Mouse (Mus musculus) hindbrain, embryonic 15.5 days (tissue): Measurements from ENCODE around the gene Dnm1. TPM values are rescaled to one million over a fixed set of nuclear protein-coding genes. Genes with fewer than 3 reads are reported as not detected.
"Not testable (repeated sequence)": the region's sequence is repeated elsewhere in the genome, so short reads cannot be mapped to it uniquely, and the experiment has no call there.

ENCODE experiments used
- ATAC-seq: fragments of 200-750 bp; cut with Nextera tagmentation; 2 replicates; pipeline ENCODE4 v1.8.0; 2017; ENCODE audit warnings: low read depth, moderate number of reproducible peaks, moderate TSS enrichment; ENCODE audit not compliant: low FRiP score
- H3K27ac ChIP-seq: fragments of 300-500 bp; sonication (generic); replicated peaks from 2 replicates; pipeline ENCODE4 v1.5.1; 2015; ENCODE audit warnings: mild to moderate bottlenecking, inconsistent platforms
- H3K27me3 ChIP-seq: fragments of 300-500 bp; sonication (generic); 2 replicates; pipeline ENCODE4 v1.6.1; 2015; ENCODE audit warnings: control low read depth, inconsistent platforms
- H3K36me3 ChIP-seq: fragments of 300-500 bp; sonication (generic); 2 replicates; pipeline ENCODE4 v1.6.1; 2015; ENCODE audit warnings: control low read depth, inconsistent platforms
- H3K4me1 ChIP-seq: fragments of 300-500 bp; sonication (generic); replicated peaks from 2 replicates; pipeline ENCODE4 v1.6.1; 2015; ENCODE audit warnings: control low read depth, inconsistent platforms
- H3K4me2 ChIP-seq: fragments of 300-500 bp; sonication (generic); 2 replicates; pipeline ENCODE4 v1.6.1; 2015; ENCODE audit warnings: moderate library complexity, mild to moderate bottlenecking, inconsistent platforms
- H3K4me3 ChIP-seq: fragments of 300-500 bp; sonication (generic); 2 replicates; pipeline ENCODE4 v1.5.1; 2015; ENCODE audit warnings: mild to moderate bottlenecking, inconsistent platforms
- H3K9ac ChIP-seq: fragments of 300-500 bp; sonication (generic); 2 replicates; pipeline ENCODE4 v1.6.1; 2015; ENCODE audit warnings: inconsistent platforms
- H3K9me3 ChIP-seq: fragments of 300-500 bp; sonication (generic); 2 replicates; pipeline ENCODE4 v1.6.1; 2016; ENCODE audit warnings: control low read depth, inconsistent platforms
- WGBS: fragments of 180-500 bp; shearing (Covaris S2); methylation state at CpG from one replicate; pipeline ENCODE4 v1.1.7; 2015; 5-methylcytosine and 5-hydroxymethylcytosine counted together
- polyA plus RNA-seq: library from polyadenylated mRNA; unstranded; fragments of >200 nt; fragmentation: Nextera tagmentation; extraction: Ambion mirVana; gene quantifications from 2 replicates; pipeline ENCODE4 v1.2.1, GENCODE M21; 2015

The Dnm1 gene
- polyA plus RNA-seq, 1 experiment from 2014 or later: 86.0 TPM

DNA sequence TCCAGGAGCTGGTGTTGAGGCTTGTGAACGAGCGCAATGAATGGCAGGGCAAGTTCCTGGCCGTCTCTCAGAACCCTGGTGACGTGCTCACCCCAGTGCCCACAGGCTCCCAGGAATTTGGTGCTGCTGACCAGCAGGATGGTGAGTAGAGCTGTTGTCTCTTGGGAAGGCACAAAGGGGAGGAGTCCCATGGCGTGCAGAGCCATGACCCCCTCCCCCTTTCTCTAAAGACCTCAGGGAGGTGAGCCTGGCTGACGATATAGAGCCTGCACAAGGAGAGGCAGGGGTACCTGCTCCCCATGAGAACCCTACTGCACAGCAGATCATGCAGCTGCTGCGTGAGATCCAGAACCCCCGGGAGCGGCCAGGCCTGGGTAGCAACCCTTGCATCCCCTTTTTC is 47.0 kb downstream of the Dnm1 start:
- Histone ChIP-seq H3K4me2 (no peak overlapping the region), H3K27ac (no peak overlapping the region), H3K36me3 (peaks cover 79% of the 10 kb centered on the region), H3K27me3 (no peaks in the 10 kb centered on the region), H3K4me1 (0 out of 2 replicates have a peak, but pooled peaks cover 2% of the 10 kb centered on the region), H3K4me3 (no peak overlapping the region), H3K9me3 (no peaks in the 10 kb centered on the region), H3K9ac (no peak overlapping the region)
- ATAC-seq: no peak
- 80% methylated on average over 9 of the region's 9 CpGs for WGBS

DNA sequence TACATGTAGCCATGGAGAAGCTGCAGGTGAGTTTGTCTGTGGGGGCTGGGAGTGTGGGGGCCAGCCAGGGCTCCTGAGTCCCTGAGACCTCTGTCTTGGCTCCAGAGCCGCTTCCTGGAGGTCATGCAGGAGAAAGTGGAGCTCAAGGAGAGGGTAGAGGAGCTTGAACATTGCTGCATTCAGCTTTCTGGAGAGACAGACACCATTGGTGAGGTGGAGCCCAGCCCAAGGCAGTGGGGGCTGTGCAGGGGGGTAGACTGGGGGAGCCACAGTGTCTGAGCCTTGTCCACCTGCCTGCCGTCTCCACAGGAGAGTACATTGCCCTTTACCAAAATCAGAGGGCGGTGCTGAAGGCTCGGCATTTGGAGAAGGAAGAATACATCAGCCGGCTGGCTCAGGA is 47.5 kb downstream of the Dnm1 start:
- ATAC-seq: no peak
- Histone ChIP-seq H3K4me1 (0 out of 2 replicates have a peak, but pooled peaks cover 1% of the 10 kb centered on the region), H3K4me2 (no peak overlapping the region), H3K9ac (no peak overlapping the region), H3K36me3 (peaks cover 80% of the 10 kb centered on the region), H3K27ac (no peak overlapping the region), H3K4me3 (no peak overlapping the region), H3K9me3 (no peaks in the 10 kb centered on the region), H3K27me3 (no peaks in the 10 kb centered on the region)
- WGBS: 91% methylated on average over 5 of the region's 5 CpGs

DNA sequence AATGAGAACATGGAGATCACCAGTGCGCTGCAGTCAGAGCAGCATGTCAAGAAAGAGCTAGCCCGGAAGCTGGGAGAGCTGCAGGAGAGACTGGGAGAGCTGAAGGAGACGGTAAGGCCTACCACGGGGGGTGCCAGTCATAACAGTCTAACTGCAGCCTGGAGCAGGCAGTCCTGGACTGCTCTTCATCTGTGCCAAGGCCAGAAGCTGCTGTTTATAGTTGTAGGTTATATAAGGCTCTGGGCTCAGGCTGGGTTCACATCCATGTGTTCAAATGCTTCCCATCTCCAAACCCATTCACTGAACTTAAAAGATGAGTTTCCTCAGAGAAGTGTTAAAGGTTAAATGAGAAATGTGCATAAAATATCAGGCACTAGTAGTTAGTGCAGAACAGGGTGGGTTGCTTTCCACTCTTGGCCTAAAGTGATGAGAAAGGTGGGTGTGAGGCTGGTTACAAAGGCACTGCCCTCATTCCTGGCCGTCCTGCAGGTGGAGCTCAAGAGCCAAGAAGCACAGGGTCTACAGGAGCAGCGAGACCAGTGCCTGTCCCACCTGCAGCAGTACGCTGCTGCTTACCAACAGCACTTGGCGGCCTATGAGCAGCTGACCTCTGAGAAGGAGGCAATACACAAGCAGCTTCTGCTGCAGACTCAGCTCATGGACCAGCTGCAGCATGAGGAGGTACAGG is 48.8 kb downstream of the Dnm1 start:
- Histone ChIP-seq H3K9ac (no peak overlapping the region), H3K9me3 (no peaks in the 10 kb centered on the region), H3K4me1 (no peaks in the 10 kb centered on the region), H3K4me2 (no peak overlapping the region), H3K4me3 (no peak overlapping the region), H3K27ac (no peak overlapping the region), H3K36me3 (peaks cover 75% of the 10 kb centered on the region), H3K27me3 (no peaks in the 10 kb centered on the region)
- 0 out of 2 replicates have a peak, but pooled peaks have one; percentile 23 for ATAC-seq
- WGBS: 57% methylated on average over 8 of the region's 8 CpGs

DNA sequence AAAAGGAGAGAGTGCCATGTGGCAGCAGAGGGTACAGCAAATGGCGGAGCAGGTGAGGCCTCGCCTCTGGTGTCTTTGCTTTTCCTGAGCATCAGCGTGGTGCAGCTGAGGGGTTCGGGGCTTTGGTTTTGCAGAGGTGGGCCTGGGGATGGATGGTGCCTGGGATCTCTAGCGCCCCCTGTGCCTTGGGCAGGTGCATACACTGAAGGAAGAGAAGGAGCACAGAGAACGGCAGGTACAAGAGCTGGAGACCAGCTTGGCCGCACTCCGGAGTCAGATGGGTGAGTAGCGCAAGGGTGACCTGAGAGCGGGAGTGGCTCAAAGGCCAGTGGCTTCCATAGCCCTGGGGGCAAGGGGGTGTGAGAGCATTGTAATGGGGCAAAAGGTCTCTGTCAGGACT is 50.2 kb downstream of the Dnm1 start:
- Histone ChIP-seq H3K4me1 (no peaks in the 10 kb centered on the region), H3K4me2 (no peak overlapping the region), H3K27ac (no peak overlapping the region), H3K27me3 (no peaks in the 10 kb centered on the region), H3K9me3 (no peaks in the 10 kb centered on the region), H3K4me3 (no peak overlapping the region), H3K9ac (no peak overlapping the region), H3K36me3 (peaks cover 78% of the 10 kb centered on the region)
- ATAC-seq: no peak
- WGBS: 92% methylated on average over 10 of the region's 10 CpGs

DNA sequence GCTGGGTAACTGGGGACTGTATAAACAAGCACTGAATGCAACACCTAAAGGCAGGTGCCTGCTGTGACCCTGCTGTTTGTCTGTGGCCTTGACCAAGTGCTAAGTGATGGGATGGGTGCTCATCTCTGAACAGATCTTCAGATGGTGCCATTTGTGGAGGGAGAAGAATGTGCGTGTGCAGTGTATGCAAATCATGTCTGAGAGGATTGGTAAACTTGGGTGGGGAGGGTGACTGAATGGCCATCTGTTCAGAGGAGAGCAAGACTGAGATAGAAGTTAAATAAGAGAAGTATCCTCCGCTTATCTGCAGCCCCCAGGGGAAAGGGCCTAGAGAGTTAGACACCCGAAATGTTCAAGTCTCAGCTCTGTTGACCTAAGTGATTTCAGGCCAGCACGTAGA is 53.7 kb downstream of the Dnm1 start:
- Histone ChIP-seq H3K27ac (no peak overlapping the region), H3K4me1 (no peaks in the 10 kb centered on the region), H3K27me3 (no peaks in the 10 kb centered on the region), H3K36me3 (peaks cover 69% of the 10 kb centered on the region), H3K9ac (no peak overlapping the region), H3K9me3 (no peaks in the 10 kb centered on the region), H3K4me2 (no peak overlapping the region), H3K4me3 (no peak overlapping the region)
- 91% methylated on average over 4 of the region's 4 CpGs for WGBS
- no peak for ATAC-seq

DNA sequence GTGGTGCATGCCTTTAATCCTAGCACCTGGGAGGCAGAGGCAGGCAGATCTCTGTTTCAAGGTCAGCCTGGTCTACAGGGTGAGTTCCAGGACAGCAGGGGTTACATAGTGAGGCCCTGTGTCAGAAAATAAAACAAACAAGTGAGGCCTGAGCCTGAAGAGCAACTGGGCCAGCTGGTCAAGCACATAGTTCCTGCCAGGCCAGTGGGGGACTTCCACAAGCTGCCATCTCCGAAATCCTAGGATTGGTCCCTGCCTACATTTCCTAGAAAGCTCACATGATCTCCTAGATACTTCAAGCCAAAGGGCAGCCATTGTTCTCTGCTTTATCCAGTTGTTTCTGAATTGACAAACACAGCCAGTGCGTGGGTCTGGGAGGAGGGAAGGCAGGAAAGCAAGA is 57.3 kb downstream of the Dnm1 start:
- not testable (repeated sequence) for ATAC-seq, H3K4me1 ChIP-seq, H3K4me2 ChIP-seq, H3K4me3 ChIP-seq, H3K9me3 ChIP-seq, H3K27ac ChIP-seq, H3K27me3 ChIP-seq, H3K9ac ChIP-seq
- H3K36me3 ChIP-seq: peaks cover 38% of the 10 kb centered on the region
- 93% methylated on average over 2 of the region's 2 CpGs for WGBS

DNA sequence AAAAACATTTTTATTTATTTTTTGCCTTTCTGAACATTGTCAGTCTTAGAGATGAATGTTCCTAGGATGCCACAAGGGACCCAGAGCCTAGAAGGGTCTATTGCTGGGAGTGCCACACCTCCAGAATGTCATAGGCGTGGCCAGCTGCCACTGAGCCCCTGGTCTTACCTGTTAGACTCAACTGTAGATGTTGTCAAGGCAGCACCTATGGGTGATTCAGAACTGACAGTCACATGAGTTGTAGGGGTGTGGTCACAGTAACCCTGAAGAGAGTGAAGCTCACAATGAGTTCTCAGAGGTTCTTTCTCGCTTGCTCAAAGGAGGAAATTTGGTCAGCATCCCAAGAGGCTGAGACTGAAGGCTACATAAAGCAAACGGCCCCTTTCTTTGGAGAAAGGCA is 57.9 kb downstream of the Dnm1 start:
- Histone ChIP-seq H3K4me3 (no peak overlapping the region), H3K9ac (no peak overlapping the region), H3K27me3 (no peaks in the 10 kb centered on the region), H3K36me3 (peaks cover 35% of the 10 kb centered on the region), H3K4me1 (no peaks in the 10 kb centered on the region), H3K27ac (no peak overlapping the region), H3K4me2 (no peak overlapping the region), H3K9me3 (no peaks in the 10 kb centered on the region)
- ATAC-seq: no peak
- 87% methylated on average over 3 of the region's 3 CpGs for WGBS

DNA sequence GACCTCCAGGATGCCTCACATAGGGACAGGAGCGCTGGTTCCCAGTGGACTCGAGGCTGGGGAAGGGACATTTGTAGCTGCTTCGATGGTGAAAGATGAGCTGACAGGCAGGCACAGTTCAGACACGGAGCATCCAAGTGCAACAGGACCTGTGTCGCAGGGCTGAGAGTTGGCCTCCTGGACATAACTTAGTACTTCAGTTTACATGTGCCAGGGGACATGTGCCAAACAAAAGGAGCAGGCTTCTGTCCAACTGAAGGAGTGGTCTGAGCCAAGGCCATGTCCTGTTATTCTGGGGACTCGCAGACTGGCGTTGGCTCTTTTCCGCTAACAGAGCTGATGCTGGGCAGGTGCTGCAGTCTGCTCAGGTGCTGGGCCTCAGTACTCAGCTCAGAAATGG is 58.8 kb downstream of the Dnm1 start:
- 78% methylated on average over 8 of the region's 8 CpGs for WGBS
- Histone ChIP-seq H3K9ac (no peak overlapping the region), H3K4me3 (no peak overlapping the region), H3K27ac (no peak overlapping the region), H3K4me2 (no peak overlapping the region), H3K4me1 (peaks cover 6% of the 10 kb centered on the region), H3K27me3 (no peaks in the 10 kb centered on the region), H3K36me3 (peaks cover 28% of the 10 kb centered on the region), H3K9me3 (no peaks in the 10 kb centered on the region)
- ATAC-seq: no peak

DNA sequence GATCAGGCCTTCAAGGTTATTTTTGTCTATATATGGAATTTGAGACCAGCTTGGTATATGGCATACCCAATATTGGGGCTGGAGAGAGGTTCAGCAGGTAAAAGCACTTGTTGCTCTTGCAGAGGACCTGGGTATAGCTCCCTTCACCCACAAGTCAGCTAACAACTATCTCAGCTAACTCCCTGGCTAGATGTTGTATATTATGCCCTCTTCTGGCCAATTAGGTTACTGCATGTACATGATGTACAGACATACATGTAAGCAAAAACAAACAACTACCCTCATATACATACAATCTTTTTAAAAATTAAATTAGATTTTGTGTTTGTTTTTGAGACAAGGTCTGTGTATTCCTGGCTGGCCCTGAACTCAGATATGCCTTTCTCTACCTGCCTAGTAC is 63.6 kb downstream of the Dnm1 start:
- ATAC-seq: no peak
- Histone ChIP-seq H3K9me3 (no peaks in the 10 kb centered on the region), H3K27me3 (no peaks in the 10 kb centered on the region), H3K4me3 (0 out of 2 replicates have a peak overlapping the region, but pooled peaks have one; percentile 83), H3K9ac (no peak overlapping the region), H3K4me1 (peaks cover 26% of the 10 kb centered on the region), H3K36me3 (peaks cover 7% of the 10 kb centered on the region; the same call in 1 of the 2 replicates), H3K27ac (no peak overlapping the region), H3K4me2 (peak overlapping the region; percentile 67)

DNA sequence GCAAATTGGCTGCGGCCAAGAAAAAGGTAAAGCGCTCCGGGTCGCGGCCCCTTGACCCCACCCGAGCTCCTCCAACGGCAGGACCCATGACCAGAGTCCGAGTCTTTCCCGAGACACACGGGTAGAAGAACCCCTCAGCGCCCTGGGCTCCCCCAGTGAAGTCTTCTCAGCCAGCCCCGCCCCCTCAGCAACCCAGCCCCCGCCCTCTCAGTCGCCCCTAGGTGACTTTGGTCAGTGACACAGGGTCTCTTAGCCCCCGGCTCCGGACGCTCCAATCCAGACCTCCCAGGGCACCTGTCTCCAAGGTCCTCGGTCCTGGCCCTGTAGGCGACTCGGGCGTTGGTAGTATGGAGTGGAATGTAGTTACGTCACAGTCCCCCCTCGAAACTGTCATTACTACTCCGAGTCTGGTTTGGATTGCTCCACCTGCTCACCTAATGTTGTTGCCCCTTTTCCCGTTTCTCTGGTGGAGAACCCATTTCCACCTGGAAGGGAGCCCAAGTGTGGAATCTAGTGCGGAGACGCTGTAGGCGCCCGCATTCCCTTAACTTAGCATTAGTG is 64.7 kb downstream of the Dnm1 start:
- 2% methylated on average over 28 of the region's 29 CpGs for WGBS
- no peaks in the 10 kb centered on the region for H3K27me3 ChIP-seq
- H3K4me1 ChIP-seq: peaks cover 26% of the 10 kb centered on the region
- peak overlapping the region; percentile 83 for H3K4me3 ChIP-seq
- peak; percentile 77 for ATAC-seq
- H3K36me3 ChIP-seq: peaks cover 10% of the 10 kb centered on the region
- H3K9me3 ChIP-seq: no peaks in the 10 kb centered on the region
- H3K27ac ChIP-seq: peak overlapping the region; percentile 71
- peak overlapping the region; percentile 75 for H3K9ac ChIP-seq
- H3K4me2 ChIP-seq: peak overlapping the region; percentile 67

DNA sequence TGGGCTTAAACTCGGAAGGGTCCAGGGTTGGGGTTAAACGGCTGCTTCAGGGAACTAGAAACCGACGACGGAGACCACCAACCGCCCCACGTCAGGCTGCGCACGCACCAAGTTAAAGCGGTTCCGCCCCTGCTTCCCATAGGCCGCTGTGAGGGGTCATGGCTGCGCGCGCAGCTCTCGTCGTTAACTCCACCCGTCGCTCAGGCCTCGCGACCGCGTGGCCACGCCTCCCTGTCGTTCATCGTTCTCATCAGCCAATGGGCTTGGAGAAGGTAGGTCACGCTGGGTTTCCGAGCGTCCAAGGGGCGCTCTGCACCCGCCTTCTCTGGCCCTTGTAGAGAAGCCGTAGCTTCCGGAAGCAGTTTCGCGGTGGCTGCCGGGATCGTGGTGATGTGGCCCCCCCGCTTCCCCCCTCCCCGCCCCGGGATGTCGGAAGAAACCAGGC is 65.2 kb downstream of the Dnm1 start, which contains the start of gene Swi5:
Gene Swi5 (minus strand): TSS at position 153 of the 445 bp plus-strand sequence.
- H3K4me3 ChIP-seq: peak within 1 kb of the TSS; percentile 83
- H3K9me3 ChIP-seq: no peaks in the 10 kb centered on the region
- ATAC-seq: peak; percentile 100
- peaks cover 10% of the 10 kb centered on the region for H3K36me3 ChIP-seq
- H3K27me3 ChIP-seq: no peaks in the 10 kb centered on the region
- H3K4me1 ChIP-seq: peaks cover 26% of the 10 kb centered on the region
- peak within 1 kb of the TSS; percentile 90 for H3K9ac ChIP-seq
- peak within 1 kb of the TSS; percentile 78 for H3K27ac ChIP-seq
- H3K4me2 ChIP-seq: peak within 1 kb of the TSS; percentile 89
- WGBS: under 1% methylated on average over 40 of the region's 41 CpGs

DNA sequence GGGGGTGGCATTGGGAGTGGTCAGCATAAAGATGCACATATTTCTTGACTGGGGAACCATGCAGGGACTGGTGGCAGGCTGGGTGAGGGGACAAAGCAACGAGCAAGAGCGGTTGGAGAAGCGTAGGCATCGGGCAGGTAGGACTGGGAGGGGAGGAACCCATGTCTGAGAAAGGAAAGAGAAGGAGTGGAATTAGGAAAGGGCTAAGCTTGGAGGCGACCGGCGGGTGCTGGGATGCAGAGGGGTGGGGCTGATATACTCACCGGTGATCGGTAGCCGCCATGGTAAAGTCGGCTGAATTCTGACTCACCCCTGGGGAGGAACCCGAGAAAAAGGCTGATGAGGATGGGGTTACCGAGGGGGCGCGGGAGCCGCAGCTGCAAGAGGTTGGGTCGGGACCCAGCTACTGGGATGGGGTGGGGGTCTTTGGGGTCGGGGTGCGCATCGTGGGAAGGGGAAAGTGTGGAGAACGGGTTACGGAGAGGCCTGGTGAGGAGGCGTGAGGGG is 65.8 kb downstream of the Dnm1 start, which contains the start of gene Golga2:
Gene Golga2 (plus strand): TSS at position 51 of the 507 bp plus-strand sequence.
- H3K9me3 ChIP-seq: no peaks in the 10 kb centered on the region
- peaks cover 10% of the 10 kb centered on the region for H3K36me3 ChIP-seq
- ATAC-seq: no peak
- peak within 1 kb of the TSS; percentile 78 for H3K27ac ChIP-seq
- peak within 1 kb of the TSS; percentile 89 for H3K4me2 ChIP-seq
- peak within 1 kb of the TSS; percentile 83 for H3K4me3 ChIP-seq
- peaks cover 26% of the 10 kb centered on the region for H3K4me1 ChIP-seq
- H3K9ac ChIP-seq: peak within 1 kb of the TSS; percentile 90
- H3K27me3 ChIP-seq: no peaks in the 10 kb centered on the region
- under 1% methylated on average over 23 of the region's 23 CpGs for WGBS
